Mouse (Mus musculus) MEL (cell line): Measurements from ENCODE around the gene Ap2m1. TPM values are rescaled to one million over a fixed set of nuclear protein-coding genes. Genes with fewer than 3 reads are reported as not detected.

Experiments
- DNase-seq: peaks from one replicate; pipeline ENCODE4 v3.0.0; 2011; ENCODE audit warnings: low read depth, low spot score
- H3K27ac ChIP-seq: 2 replicates; pipeline ENCODE4 v1.5.1; 2012; ENCODE audit warnings: low read depth, mild to moderate bottlenecking, control low read depth, low read length, moderate library complexity; ENCODE audit not compliant: control insufficient read depth
- H3K27me3 ChIP-seq, 2 experiments: fragments of 150-350 bp in 1 of 2; sonication (generic) in 1 of 2; 2 replicates each; pipeline ENCODE4 v1.6.1; 2012; ENCODE audit warnings: low read length in 2 of 2, mild to moderate bottlenecking in 2 of 2, improper control_type of control experiment in 1 of 2, moderate library complexity in 1 of 2; ENCODE audit not compliant: insufficient read depth in 2 of 2, control insufficient read depth in 1 of 2
- H3K36me3 ChIP-seq, 2 experiments: 2 replicates each; pipeline ENCODE4 v1.6.1; 2012 to 2014; ENCODE audit warnings: low read length in 2 of 2, improper control_type of control experiment in 1 of 2, inconsistent platforms in 1 of 2, mild to moderate bottlenecking in 1 of 2; ENCODE audit not compliant: insufficient read depth in 2 of 2, control insufficient read depth in 1 of 2
- H3K4me1 ChIP-seq, 2 experiments: fragments of 150-350 bp in 1 of 2; sonication (generic) in 1 of 2; 2 replicates each; pipeline ENCODE4 v1.6.1; 2012; ENCODE audit warnings: low read length in 2 of 2, improper control_type of control experiment in 1 of 2, mild to moderate bottlenecking in 1 of 2; ENCODE audit not compliant: insufficient read depth in 2 of 2, control insufficient read depth in 1 of 2
- H3K4me3 ChIP-seq, 2 experiments: fragments of 150-350 bp in 1 of 2; sonication (generic) in 1 of 2; 2 replicates each; pipeline ENCODE4 v1.5.1; 2012; ENCODE audit warnings: low read depth in 2 of 2, low read length in 2 of 2, mild to moderate bottlenecking in 2 of 2, moderate library complexity in 2 of 2, control low read depth in 1 of 2, improper control_type of control experiment in 1 of 2; ENCODE audit not compliant: control insufficient read depth in 1 of 2, insufficient read depth in 1 of 2
- H3K79me2 ChIP-seq: 2 replicates; pipeline ENCODE4 v1.6.1; 2012; ENCODE audit warnings: mild to moderate bottlenecking, low read length, moderate library complexity; ENCODE audit not compliant: control insufficient read depth, poor library complexity, insufficient read depth
- H3K9ac ChIP-seq: 2 replicates; pipeline ENCODE4 v1.6.1; 2012; ENCODE audit warnings: low read depth, mild to moderate bottlenecking, control low read depth, low read length, moderate library complexity; ENCODE audit not compliant: control insufficient read depth, poor library complexity, severe bottlenecking
- H3K9me3 ChIP-seq: fragments of 150-350 bp; sonication (generic); replicated peaks from 2 replicates; pipeline ENCODE4 v1.6.1; 2012; ENCODE audit warnings: mild to moderate bottlenecking, low read length, improper control_type of control experiment, moderate library complexity; ENCODE audit not compliant: insufficient read depth
- CHD1 ChIP-seq: IDR thresholded peaks from 2 replicates; pipeline ENCODE4 v1.6.1; 2012; ENCODE audit warnings: low read depth, mild to moderate bottlenecking, inconsistent platforms, low read length, improper control_type of control experiment
- CTCF ChIP-seq, 3 experiments: IDR thresholded peaks in 2 of 3; conservative IDR thresholded peaks in 1 of 3; 2 replicates each; pipeline ENCODE4 v1.5.1; 2011 to 2012; ENCODE audit warnings: low read length in 3 of 3, low read depth in 2 of 3, mild to moderate bottlenecking in 2 of 3, improper control_type of control experiment in 1 of 3, inconsistent platforms in 1 of 3, mixed read lengths in 1 of 3, moderate library complexity in 1 of 3; ENCODE audit not compliant: control insufficient read depth in 1 of 3, insufficient read depth in 1 of 3, poor library complexity in 1 of 3, severe bottlenecking in 1 of 3
- E2F4 ChIP-seq: IDR thresholded peaks from 2 replicates; pipeline ENCODE4 v1.6.1; 2011; ENCODE audit warnings: low read depth, low read length, improper control_type of control experiment, borderline replicate concordance
- ELF1 ChIP-seq: IDR thresholded peaks from 2 replicates; pipeline ENCODE4 v1.6.1; 2014; ENCODE audit warnings: low read depth, mild to moderate bottlenecking, inconsistent platforms, low read length, improper control_type of control experiment, moderate library complexity
- GATA1 ChIP-seq: IDR thresholded peaks from 2 replicates; pipeline ENCODE4 v1.6.1; 2011; ENCODE audit warnings: low read depth, low read length, improper control_type of control experiment
- HCFC1 ChIP-seq: IDR thresholded peaks from 2 replicates; pipeline ENCODE4 v1.6.1; 2012; ENCODE audit warnings: low read depth, mild to moderate bottlenecking, inconsistent platforms, low read length, improper control_type of control experiment, moderate library complexity
- JUND ChIP-seq: IDR thresholded peaks from 2 replicates; pipeline ENCODE4 v1.6.1; 2011; ENCODE audit warnings: low read depth, mild to moderate bottlenecking, improper control_type of control experiment, low read length
- KAT2A ChIP-seq: conservative IDR thresholded peaks from 2 replicates; pipeline ENCODE4 v1.6.1; 2012; ENCODE audit warnings: low read depth, low read length, improper control_type of control experiment, inconsistent platforms
- MAFK ChIP-seq: IDR thresholded peaks from 2 replicates; pipeline ENCODE4 v1.6.1; 2011; ENCODE audit warnings: low read depth, mild to moderate bottlenecking, low read length, improper control_type of control experiment, borderline replicate concordance
- MAX ChIP-seq: IDR thresholded peaks from 2 replicates; pipeline ENCODE4 v1.6.1; 2011; ENCODE audit warnings: low read length, improper control_type of control experiment
- MEF2A ChIP-seq: IDR thresholded peaks from 2 replicates; pipeline ENCODE4 v1.6.1; 2014; ENCODE audit warnings: low read depth, mild to moderate bottlenecking, inconsistent platforms, low read length, improper control_type of control experiment; ENCODE audit not compliant: poor library complexity, insufficient replicate concordance, severe bottlenecking; ENCODE audit errors: extremely low read depth
- MXI1 ChIP-seq: IDR thresholded peaks from 2 replicates; pipeline ENCODE4 v1.6.1; 2011; ENCODE audit warnings: mild to moderate bottlenecking, low read depth, low read length, improper control_type of control experiment
- NELFE ChIP-seq: IDR thresholded peaks from 2 replicates; pipeline ENCODE4 v1.6.1; 2011; ENCODE audit warnings: low read depth, low read length, improper control_type of control experiment
- NRF1 ChIP-seq: IDR thresholded peaks from 2 replicates; pipeline ENCODE4 v1.6.1; 2014; ENCODE audit warnings: low read depth, mild to moderate bottlenecking, inconsistent platforms, low read length, improper control_type of control experiment, moderate library complexity; ENCODE audit not compliant: poor library complexity, insufficient read depth, severe bottlenecking
- POLR2A ChIP-seq, 2 experiments: IDR thresholded peaks; 2 replicates each; pipeline ENCODE4 v1.6.1; 2011 to 2012; ENCODE audit warnings: low read length in 2 of 2, mild to moderate bottlenecking in 2 of 2, control low read depth in 1 of 2, improper control_type of control experiment in 1 of 2, low read depth in 1 of 2, moderate library complexity in 1 of 2; ENCODE audit not compliant: control insufficient read depth in 1 of 2, insufficient read depth in 1 of 2, poor library complexity in 1 of 2
- POLR2AphosphoS5 ChIP-seq: IDR thresholded peaks from 2 replicates; pipeline ENCODE4 v1.6.1; 2012; ENCODE audit warnings: low read depth, borderline replicate concordance, mild to moderate bottlenecking, inconsistent platforms, low read length, moderate library complexity, mixed read lengths
- RAD21 ChIP-seq: IDR thresholded peaks from 2 replicates; pipeline ENCODE4 v1.6.1; 2011; ENCODE audit warnings: mild to moderate bottlenecking, low read depth, low read length, improper control_type of control experiment
- RCOR1 ChIP-seq: IDR thresholded peaks from 2 replicates; pipeline ENCODE4 v1.6.1; 2012; ENCODE audit warnings: low read depth, mild to moderate bottlenecking, inconsistent platforms, low read length, improper control_type of control experiment
- TAL1 ChIP-seq: IDR thresholded peaks from 2 replicates; pipeline ENCODE4 v1.6.1; 2012; ENCODE audit warnings: mild to moderate bottlenecking, inconsistent platforms, low read length, moderate library complexity, mixed read lengths
- TCF12 ChIP-seq: IDR thresholded peaks from 2 replicates; pipeline ENCODE4 v1.6.1; 2014; ENCODE audit warnings: low read depth, mild to moderate bottlenecking, inconsistent platforms, low read length, improper control_type of control experiment, moderate library complexity
- UBTF ChIP-seq: IDR thresholded peaks from 2 replicates; pipeline ENCODE4 v1.6.1; 2012; ENCODE audit warnings: low read depth, mild to moderate bottlenecking, inconsistent platforms, low read length, improper control_type of control experiment, moderate library complexity, borderline replicate concordance; ENCODE audit not compliant: insufficient read depth
- USF2 ChIP-seq, 2 experiments: IDR thresholded peaks; 2 replicates each; pipeline ENCODE4 v1.6.1; 2011 to 2012; ENCODE audit warnings: improper control_type of control experiment in 2 of 2, low read length in 2 of 2, borderline replicate concordance in 1 of 2, inconsistent platforms in 1 of 2, low read depth in 1 of 2, mild to moderate bottlenecking in 1 of 2; ENCODE audit not compliant: insufficient read depth in 1 of 2
- ZMIZ1 ChIP-seq: IDR thresholded peaks from 2 replicates; pipeline ENCODE4 v1.6.1; 2012; ENCODE audit warnings: low read depth, mild to moderate bottlenecking, inconsistent platforms, low read length, improper control_type of control experiment, moderate library complexity
- polyA plus RNA-seq, 2 experiments: library from polyadenylated mRNA; stranded (reverse) in 1 of 2; unstranded in 1 of 2; fragments of >175 nt in 1 of 2; fragments of >200 nt in 1 of 2; gene quantifications; 2 replicates each; pipeline versions ENCODE4 v1.2.1 to v1.2.4; 2012; ENCODE audit warnings: low replicate concordance in 2 of 2, low read depth in 1 of 2; ENCODE audit not compliant: insufficient read length in 2 of 2, insufficient read depth in 1 of 2, missing spikeins in 1 of 2
- total RNA-seq: library from RNA; depleted of rRNA; stranded (reverse); fragments of 300-350 nt; gene quantifications from 2 replicates; pipeline ENCODE4 v1.2.3, GENCODE M21; 2012

Ap2m1 gene
- total and polyA plus RNA-seq, 3 experiments: 185 to 1,810 (median 312) TPM

GRCm38 (mm10) chr16:20517701-20518374 lies 17.4 kb upstream of the Ap2m1 start:
- Histone ChIP-seq H3K9ac (peak overlapping the region; percentile 94), H3K4me1 (peaks cover 0 to 15% of the 10 kb centered on the region in 2 experiments), H3K4me3 (peak overlapping the region; percentile 92 to 99), H3K27ac (no peak overlapping the region), H3K36me3 (peaks cover 0 to 4% of the 10 kb centered on the region in 2 experiments; a peak in 2 of 4 replicates), H3K27me3 (no peaks in the 10 kb centered on the region), H3K79me2 (peaks cover 13% of the 10 kb centered on the region), H3K9me3 (no peaks in the 10 kb centered on the region)
- TF ChIP-seq POLR2A (IDR thresholded peaks at IDR 0.05; ENCODE audit: control insufficient read depth in 1 of 2, insufficient read depth in 1 of 2, low read depth in 1 of 2, low read length in 2 of 2, poor library complexity in 1 of 2) (no peak), UBTF (no peak), MEF2A (no peak), CHD1 (no peak), RAD21 (no peak), NRF1 (no peak), JUND (no peak), MXI1 (no peak), HCFC1 (no peak), RCOR1 (no peak), MAX (no peak)
- peak; percentile 47 for DNase-seq

- Histone ChIP-seq H3K4me3 (no peak overlapping the region), H3K36me3 (peaks cover 2 to 16% of the 10 kb centered on the region in 2 experiments; a peak in 3 of 4 replicates), H3K9ac (no peak overlapping the region)
Observed at GRCm38 (mm10) chr16:20523886-20524285, 11.4 kb upstream of the Ap2m1 start.

More at GRCm38 (mm10) chr16:20523886-20524285, 11.4 kb upstream of the Ap2m1 start:
- DNase-seq: no peak
- Histone ChIP-seq H3K27me3 (no peaks in the 10 kb centered on the region), H3K27ac (no peak overlapping the region), H3K4me1 (peaks cover 5 to 19% of the 10 kb centered on the region in 2 experiments), H3K9me3 (no peaks in the 10 kb centered on the region), H3K79me2 (no peaks in the 10 kb centered on the region)
- TF ChIP-seq ELF1: no peak
- TF ChIP-seq CTCF (IDR thresholded peaks at IDR 0.05 in 2 of 3, conservative IDR thresholded peaks at IDR 0.05 in 1 of 3; ENCODE audit: control insufficient read depth in 1 of 3, insufficient read depth in 1 of 3, low read depth in 2 of 3, low read length in 3 of 3, poor library complexity in 1 of 3, severe bottlenecking in 1 of 3): no peak
- no peak for TF ChIP-seq TAL1
- TF ChIP-seq MAFK: no peak
- TF ChIP-seq UBTF: no peak
- TF ChIP-seq POLR2AphosphoS5: no peak
- no peak for TF ChIP-seq TCF12
- TF ChIP-seq USF2 (IDR thresholded peaks at IDR 0.05; ENCODE audit: borderline replicate concordance in 1 of 2, insufficient read depth in 1 of 2, low read depth in 1 of 2, low read length in 2 of 2): no peak
- TF ChIP-seq E2F4: no peak
- no peak for TF ChIP-seq KAT2A
- no peak for TF ChIP-seq NELFE
- TF ChIP-seq GATA1: no peak
- TF ChIP-seq MEF2A: no peak
- TF ChIP-seq POLR2A (IDR thresholded peaks at IDR 0.05; ENCODE audit: control insufficient read depth in 1 of 2, insufficient read depth in 1 of 2, low read depth in 1 of 2, low read length in 2 of 2, poor library complexity in 1 of 2): no peak
- TF ChIP-seq ZMIZ1: no peak
